Mouse (Mus musculus) hindbrain, embryonic 10.5 days (tissue): ENCODE results near the gene Arhgap32. TPM values are rescaled to one million over a fixed set of nuclear protein-coding genes. Genes with fewer than 3 reads are reported as not detected.
"Not testable (repeated sequence)": the region's sequence is repeated elsewhere in the genome, so short reads cannot be mapped to it uniquely, and the experiment has no call there.

Source experiments
- DNase-seq: peaks from one replicate; pipeline ENCODE4 v3.0.0-alpha.2; 2017; ENCODE audit warnings: low spot score
- H3K27ac ChIP-seq: fragments of 300-500 bp; sonication (generic); 2 replicates; pipeline ENCODE4 v1.5.1; 2016; ENCODE audit warnings: mild to moderate bottlenecking, moderate library complexity
- H3K27me3 ChIP-seq: fragments of 300-500 bp; sonication (generic); 2 replicates; pipeline ENCODE4 v1.6.1; 2016; ENCODE audit warnings: mild to moderate bottlenecking; ENCODE audit not compliant: poor library complexity, insufficient read depth, severe bottlenecking
- H3K36me3 ChIP-seq: fragments of 300-500 bp; sonication (generic); 2 replicates; pipeline ENCODE4 v1.6.1; 2016; ENCODE audit warnings: mild to moderate bottlenecking, moderate library complexity
- H3K4me1 ChIP-seq: fragments of 300-500 bp; sonication (generic); replicated peaks from 2 replicates; pipeline ENCODE4 v1.6.1; 2016; ENCODE audit warnings: mild to moderate bottlenecking
- H3K4me3 ChIP-seq: fragments of 300-500 bp; sonication (generic); 2 replicates; pipeline ENCODE4 v1.5.1; 2016; ENCODE audit warnings: mild to moderate bottlenecking, moderate library complexity
- H3K9me3 ChIP-seq: fragments of 300-500 bp; sonication (generic); 2 replicates; pipeline ENCODE4 v1.6.1; 2016; ENCODE audit warnings: mild to moderate bottlenecking, moderate library complexity
- WGBS: fragments of 180-500 bp; shearing (Covaris S2); methylation state at CpG from one replicate; pipeline ENCODE4 v1.1.7; 2016; 5-methylcytosine and 5-hydroxymethylcytosine counted together
- polyA plus RNA-seq: library from polyadenylated mRNA; unstranded; fragments of >200 nt; fragmentation: Nextera tagmentation; extraction: Ambion mirVana; gene quantifications from 2 replicates; pipeline ENCODE4 v1.2.1, GENCODE M21; 2016

Arhgap32 gene
- polyA plus RNA-seq, 1 experiment from 2014 or later, result 4.6 TPM

DNA sequence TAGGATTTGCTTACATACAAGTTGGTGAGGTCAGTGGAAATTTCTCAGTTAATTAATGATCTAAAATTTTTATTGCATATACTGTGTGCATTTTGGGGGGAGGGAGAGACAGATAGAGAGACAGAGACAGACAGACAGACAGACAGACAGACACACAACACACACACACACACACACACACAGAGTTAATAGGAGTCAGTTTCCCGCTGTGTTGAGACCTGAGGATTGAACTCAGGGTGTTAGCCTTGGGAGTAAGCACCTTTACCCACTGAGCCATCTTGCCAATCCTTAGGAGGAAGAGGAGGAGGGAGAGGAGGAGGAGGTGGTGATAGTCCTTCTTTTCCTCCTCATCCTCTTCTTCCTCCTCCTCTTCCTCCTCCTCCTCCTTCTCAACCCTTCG, 5.6 kb upstream of the Arhgap32 start:
- 91% methylated on average over 2 of the region's 2 CpGs for WGBS

DNA sequence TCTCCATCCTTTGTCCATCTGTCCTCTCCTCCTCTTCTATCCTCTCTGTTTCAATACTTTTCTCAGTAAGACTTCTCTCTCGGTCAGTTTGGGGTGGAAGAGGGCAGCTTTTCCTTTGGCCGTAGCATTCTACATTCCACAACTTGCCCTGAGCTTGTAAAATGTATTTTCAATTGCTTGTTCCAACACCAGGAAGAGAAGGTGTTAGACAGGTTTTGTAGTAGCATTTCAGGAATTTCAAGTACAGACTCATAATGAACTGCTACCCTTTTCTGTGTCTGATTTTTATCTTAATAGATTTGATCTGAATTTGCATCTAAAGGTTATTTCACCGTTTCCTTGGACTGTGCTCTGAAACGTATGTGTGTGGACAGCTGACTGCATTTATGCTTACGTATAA, 336 bp downstream of the Arhgap32 start:
- no peak for DNase-seq
- Histone ChIP-seq H3K4me3 (no peak overlapping the region), H3K36me3 (0 out of 2 replicates have a peak, but pooled peaks cover 2% of the 10 kb centered on the region), H3K27me3 (no peaks in the 10 kb centered on the region), H3K9me3 (peaks cover 8% of the 10 kb centered on the region; the same call in 1 of the 2 replicates), H3K4me1 (no peaks in the 10 kb centered on the region), H3K27ac (no peak overlapping the region)
- WGBS, result 93% methylated on average over 5 of the region's 5 CpGs

More for the DNA sequence above, 5.6 kb upstream of the Arhgap32 start:
- Histone ChIP-seq H3K36me3 (no peaks in the 10 kb centered on the region), H3K27me3 (no peaks in the 10 kb centered on the region), H3K4me3 (no peak overlapping the region), H3K4me1 (no peaks in the 10 kb centered on the region), H3K9me3 (no peaks in the 10 kb centered on the region), H3K27ac (no peak overlapping the region)
- no peak for DNase-seq

DNA sequence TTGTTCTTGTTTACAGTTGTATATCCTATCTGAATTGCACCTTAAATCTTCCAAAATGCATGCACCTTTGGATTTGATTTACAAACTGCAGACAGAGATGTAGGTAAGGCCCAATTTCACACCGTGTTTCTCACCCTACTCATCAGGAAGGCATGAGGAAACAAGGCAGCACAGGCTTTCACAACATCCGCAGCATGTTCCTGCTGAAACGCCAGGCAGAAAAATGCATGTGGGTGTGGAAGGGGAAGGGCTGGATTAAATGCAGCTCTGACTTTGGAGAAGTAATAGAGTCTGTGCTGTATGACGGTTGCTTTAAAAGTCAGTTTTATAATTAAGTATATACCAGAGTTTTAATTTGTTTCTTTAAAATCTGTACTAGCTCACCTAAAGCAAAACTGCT, 1.9 kb downstream of the Arhgap32 start:
- Histone ChIP-seq H3K4me1 (no peaks in the 10 kb centered on the region), H3K36me3 (peaks cover 11% of the 10 kb centered on the region; the same call in 1 of the 2 replicates), H3K9me3 (peaks cover 11% of the 10 kb centered on the region; the same call in 1 of the 2 replicates), H3K27me3 (no peaks in the 10 kb centered on the region), H3K27ac (no peak overlapping the region), H3K4me3 (no peak overlapping the region)
- DNase-seq, result no peak
- 76% methylated on average over 4 of the region's 4 CpGs for WGBS

DNA sequence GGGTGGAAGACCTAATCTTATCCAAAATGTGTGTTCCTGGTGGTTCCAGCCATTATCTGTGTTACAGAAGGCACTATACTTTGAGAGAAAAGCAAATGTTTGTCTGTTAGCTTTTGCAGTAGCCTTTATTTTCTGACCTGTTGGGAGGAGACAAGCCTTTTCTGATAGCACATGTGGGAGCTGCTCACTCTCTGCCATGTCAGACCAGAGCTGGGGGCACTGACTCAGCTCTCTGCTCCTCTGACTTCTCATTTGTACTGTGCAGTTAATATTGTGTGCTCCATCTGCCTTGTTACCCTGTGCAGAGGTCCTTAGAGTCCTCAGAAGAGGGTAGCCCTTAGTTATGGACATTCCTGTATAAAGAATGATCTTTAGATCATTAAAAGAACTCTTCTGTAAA, 2.5 kb downstream of the Arhgap32 start:
- DNase-seq, result no peak
- no peak overlapping the region for H3K4me3 ChIP-seq

DNA sequence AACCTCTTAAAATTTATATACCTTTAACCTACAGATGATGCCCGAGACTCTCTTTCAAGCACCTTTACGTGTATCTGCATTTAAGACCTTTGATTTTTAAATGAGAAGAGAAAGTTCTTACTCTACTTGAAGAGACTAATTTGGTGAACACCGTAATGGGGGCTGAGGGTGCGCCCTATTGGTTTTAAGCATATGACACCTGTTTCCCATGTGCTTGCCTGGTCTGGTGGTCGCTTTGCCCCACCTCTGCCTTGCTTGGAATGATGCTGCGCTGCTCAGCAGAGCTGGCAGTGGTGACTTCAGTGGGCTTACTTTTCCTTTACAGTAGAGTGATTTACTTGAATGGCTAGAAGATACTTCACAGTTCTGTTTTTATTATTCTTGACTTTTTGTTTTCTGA, 3.6 kb downstream of the Arhgap32 start:
- Histone ChIP-seq H3K9me3 (peaks cover 11% of the 10 kb centered on the region; the same call in 1 of the 2 replicates), H3K27ac (no peak overlapping the region), H3K27me3 (no peaks in the 10 kb centered on the region), H3K4me3 (no peak overlapping the region), H3K4me1 (no peaks in the 10 kb centered on the region), H3K36me3 (peaks cover 12% of the 10 kb centered on the region; the same call in 1 of the 2 replicates)
- no peak for DNase-seq
- WGBS, result 93% methylated on average over 6 of the region's 6 CpGs

More for the DNA sequence above, 2.5 kb downstream of the Arhgap32 start:
- Histone ChIP-seq H3K27me3 (no peaks in the 10 kb centered on the region), H3K36me3 (peaks cover 12% of the 10 kb centered on the region; the same call in 1 of the 2 replicates), H3K4me1 (no peaks in the 10 kb centered on the region), H3K9me3 (peaks cover 11% of the 10 kb centered on the region; the same call in 1 of the 2 replicates), H3K27ac (no peak overlapping the region)

DNA sequence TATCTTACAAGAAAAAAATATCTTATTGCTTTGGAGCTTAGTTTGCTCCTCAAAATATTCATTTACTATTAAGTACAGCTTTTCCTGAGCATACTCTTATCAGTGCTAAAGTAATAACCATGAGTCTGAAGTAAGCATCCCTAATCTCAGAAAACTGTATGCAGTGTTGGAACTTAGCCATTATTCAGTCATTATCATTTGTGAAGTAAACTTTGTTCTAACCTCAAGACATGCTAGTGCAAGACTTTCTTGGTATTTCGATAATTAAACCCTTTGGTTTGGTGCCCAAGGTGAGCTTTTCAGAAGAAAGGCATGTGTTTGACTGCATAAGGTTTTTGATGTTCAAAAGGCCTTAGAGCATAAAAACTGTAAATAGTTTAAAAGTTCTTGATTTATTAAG, 4.2 kb downstream of the Arhgap32 start:
- Histone ChIP-seq H3K4me3 (no peak overlapping the region), H3K4me1 (no peaks in the 10 kb centered on the region), H3K27ac (no peak overlapping the region), H3K27me3 (no peaks in the 10 kb centered on the region), H3K36me3 (peaks cover 12% of the 10 kb centered on the region; the same call in 1 of the 2 replicates), H3K9me3 (peaks cover 11% of the 10 kb centered on the region; the same call in 1 of the 2 replicates)
- DNase-seq, result no peak
- 88% methylated on average over 1 of the region's 1 CpGs for WGBS

DNA sequence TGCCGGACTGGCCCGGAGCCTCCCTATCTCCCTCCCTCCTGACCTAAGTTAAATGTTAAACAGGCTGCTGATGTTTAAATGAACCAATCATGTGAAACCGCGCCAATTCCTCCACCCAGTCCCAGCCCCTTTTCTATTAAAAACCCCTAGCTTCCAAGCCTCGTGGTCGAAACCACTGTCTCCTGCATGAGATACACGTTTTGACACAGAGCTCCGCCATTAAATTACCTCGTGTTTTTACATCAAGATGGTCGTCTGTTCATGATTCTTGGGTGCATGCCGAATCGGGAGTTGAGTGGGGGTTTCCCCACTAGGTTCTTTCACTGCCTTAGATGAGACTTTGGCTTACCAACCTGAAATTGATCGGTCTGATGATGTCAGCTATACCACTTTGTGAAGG, 5.3 kb downstream of the Arhgap32 start:
- 95% methylated on average over 13 of the region's 13 CpGs for WGBS
- not testable (repeated sequence) for H3K4me3 ChIP-seq, H3K4me1 ChIP-seq, DNase-seq, H3K27ac ChIP-seq, H3K27me3 ChIP-seq
- peaks cover 11% of the 10 kb centered on the region; the same call in 1 of the 2 replicates for H3K9me3 ChIP-seq
- H3K36me3 ChIP-seq, result peaks cover 12% of the 10 kb centered on the region; the same call in 1 of the 2 replicates

DNA sequence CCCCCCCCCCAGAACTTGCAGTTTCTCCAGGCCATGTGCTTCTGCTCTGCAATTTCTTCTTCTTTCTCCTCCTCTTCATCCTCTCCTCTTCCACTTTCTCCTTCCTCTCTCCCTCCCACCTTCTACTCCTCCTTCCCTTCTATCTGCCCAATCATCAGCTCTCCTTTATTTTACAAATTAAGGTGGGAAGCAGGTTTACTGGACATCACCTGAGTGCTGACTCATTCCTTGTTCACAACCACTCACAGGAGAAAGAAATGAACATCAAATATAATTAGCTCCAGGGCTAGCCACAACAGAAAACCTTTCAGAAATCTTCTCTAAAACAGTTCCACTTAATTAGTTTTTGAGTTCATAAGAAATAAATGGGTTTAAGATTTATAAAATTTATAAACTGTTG, 20.3 kb downstream of the Arhgap32 start:
- DNase-seq, result no peak
- H3K9me3 ChIP-seq, result no peaks in the 10 kb centered on the region
- H3K27ac ChIP-seq, result no peak overlapping the region
- no peak overlapping the region for H3K4me3 ChIP-seq
- 0 out of 2 replicates have a peak, but pooled peaks cover 3% of the 10 kb centered on the region for H3K36me3 ChIP-seq
- no peaks in the 10 kb centered on the region for H3K4me1 ChIP-seq
- no peaks in the 10 kb centered on the region for H3K27me3 ChIP-seq

DNA sequence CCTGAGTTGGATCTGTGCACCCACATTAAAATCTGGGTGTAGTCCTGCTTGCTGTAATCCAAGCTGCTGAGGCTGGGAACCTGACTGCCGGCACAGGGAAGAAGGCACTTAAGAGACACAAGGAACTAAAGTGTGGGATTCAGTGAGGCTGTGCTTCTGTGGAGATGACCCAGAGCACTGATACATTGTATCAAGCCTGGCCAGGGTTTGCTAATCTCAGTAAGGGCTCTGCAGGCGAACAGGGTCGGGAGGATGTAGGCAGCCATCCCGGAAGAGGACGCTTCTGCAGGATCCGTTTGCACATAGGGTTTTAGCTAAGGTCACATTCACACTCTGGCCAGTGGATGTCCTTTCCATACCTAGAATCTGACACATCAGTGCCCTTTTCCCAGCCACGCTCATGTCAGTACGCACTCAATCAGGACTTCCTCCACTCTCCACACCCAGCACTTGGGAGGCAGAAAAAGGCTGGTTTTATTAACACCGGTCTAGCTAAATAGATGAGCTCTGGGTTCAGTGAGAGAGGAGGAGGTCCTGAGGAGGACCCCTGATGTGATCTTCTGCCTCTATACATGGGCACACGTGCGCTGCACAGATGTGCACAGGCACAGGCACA, 20.9 kb downstream of the Arhgap32 start:
- no peak overlapping the region for H3K4me3 ChIP-seq
- 81% methylated on average over 11 of the region's 11 CpGs for WGBS
- DNase-seq, result no peak

DNA sequence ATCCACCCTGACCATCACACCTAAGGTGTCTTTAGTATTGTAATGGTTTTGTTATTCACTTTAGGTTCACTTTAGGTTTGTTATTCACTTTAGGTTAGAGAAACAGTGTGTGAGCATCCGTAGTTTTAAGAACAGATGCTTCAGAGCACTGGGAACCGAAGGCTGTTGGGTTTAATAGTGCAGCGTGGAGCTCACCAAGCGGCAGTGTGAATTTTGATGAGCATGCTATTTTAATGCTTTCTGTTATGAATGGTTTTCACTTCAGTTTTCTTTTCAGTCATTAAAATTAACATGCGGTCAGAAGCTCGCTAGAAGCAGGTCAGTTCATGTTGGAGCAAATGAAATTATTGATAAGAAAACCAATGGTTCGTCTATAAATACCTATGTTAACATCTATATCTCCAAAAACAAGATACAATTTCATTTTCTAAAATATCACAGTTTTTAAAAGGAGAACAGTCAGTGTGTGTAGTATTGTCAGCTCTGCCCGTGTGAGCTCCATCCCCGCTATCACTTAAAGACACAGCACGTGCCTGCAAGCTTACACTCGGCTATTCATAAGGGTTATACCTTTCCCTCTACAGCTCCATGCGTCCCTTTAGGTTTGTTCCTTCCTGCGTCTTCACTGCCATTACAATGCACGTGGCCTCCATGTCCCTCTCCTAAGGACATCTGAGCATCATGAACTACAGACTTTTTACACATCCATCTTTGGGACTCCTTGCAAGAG, 21.9 kb downstream of the Arhgap32 start:
- Histone ChIP-seq H3K9me3 (no peaks in the 10 kb centered on the region), H3K36me3 (no peaks in the 10 kb centered on the region), H3K4me1 (no peaks in the 10 kb centered on the region), H3K4me3 (no peak overlapping the region), H3K27ac (no peak overlapping the region), H3K27me3 (no peaks in the 10 kb centered on the region)
- DNase-seq, result no peak
- 89% methylated on average over 14 of the region's 14 CpGs for WGBS

More for the DNA sequence above, 20.9 kb downstream of the Arhgap32 start:
- H3K4me1 ChIP-seq, result no peaks in the 10 kb centered on the region
- H3K27ac ChIP-seq, result no peak overlapping the region
- H3K36me3 ChIP-seq, result no peaks in the 10 kb centered on the region
- H3K9me3 ChIP-seq, result no peaks in the 10 kb centered on the region
- H3K27me3 ChIP-seq, result no peaks in the 10 kb centered on the region

DNA sequence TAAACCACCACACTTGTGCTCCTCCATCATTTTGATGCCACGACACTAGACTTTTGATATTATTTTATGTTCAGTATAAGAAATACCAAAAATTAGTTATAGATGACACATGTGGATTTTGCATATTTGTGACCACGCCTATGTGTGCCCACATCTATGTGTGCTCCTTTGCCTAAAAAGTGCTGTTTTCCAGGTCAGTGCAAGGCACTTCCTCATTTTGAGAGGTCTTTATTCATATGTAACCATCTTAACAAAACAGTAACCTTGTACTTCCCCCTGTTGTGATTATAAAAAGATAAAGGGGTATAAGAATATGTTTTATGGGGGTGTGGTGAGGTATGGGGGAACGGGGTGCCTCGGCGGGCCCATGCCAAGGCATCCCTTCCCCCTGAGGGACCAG, 22.7 kb downstream of the Arhgap32 start:
- DNase-seq, result no peak
- WGBS, result 92% methylated on average over 5 of the region's 5 CpGs
- Histone ChIP-seq H3K27ac (no peak overlapping the region), H3K4me3 (no peak overlapping the region), H3K4me1 (no peaks in the 10 kb centered on the region), H3K36me3 (no peaks in the 10 kb centered on the region), H3K27me3 (no peaks in the 10 kb centered on the region), H3K9me3 (no peaks in the 10 kb centered on the region)

DNA sequence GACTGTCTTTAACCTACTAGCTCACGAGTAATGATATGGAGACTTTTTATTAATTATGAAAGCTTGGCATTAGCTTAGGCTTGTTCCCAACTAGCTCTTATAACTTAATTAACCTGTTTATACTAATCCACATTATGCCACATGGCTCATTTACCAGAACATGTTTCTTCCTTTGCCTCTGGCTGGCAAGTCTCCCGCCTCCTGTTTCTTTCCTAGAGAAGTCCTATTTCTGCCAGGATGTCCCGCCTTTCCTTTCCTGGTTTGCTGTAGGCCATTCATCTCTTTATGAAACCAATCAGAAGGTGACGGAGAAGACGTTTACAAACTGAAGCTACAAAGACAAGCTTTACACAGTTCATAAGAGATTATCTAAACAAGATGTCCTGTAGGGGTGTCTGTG, 23.7 kb downstream of the Arhgap32 start:
- WGBS, result 89% methylated on average over 5 of the region's 5 CpGs
- H3K27me3 ChIP-seq, result no peaks in the 10 kb centered on the region
- no peak overlapping the region for H3K27ac ChIP-seq
- no peak for DNase-seq
- no peaks in the 10 kb centered on the region for H3K36me3 ChIP-seq
- H3K4me3 ChIP-seq, result no peak overlapping the region
- H3K4me1 ChIP-seq, result no peaks in the 10 kb centered on the region
- H3K9me3 ChIP-seq, result no peaks in the 10 kb centered on the region

DNA sequence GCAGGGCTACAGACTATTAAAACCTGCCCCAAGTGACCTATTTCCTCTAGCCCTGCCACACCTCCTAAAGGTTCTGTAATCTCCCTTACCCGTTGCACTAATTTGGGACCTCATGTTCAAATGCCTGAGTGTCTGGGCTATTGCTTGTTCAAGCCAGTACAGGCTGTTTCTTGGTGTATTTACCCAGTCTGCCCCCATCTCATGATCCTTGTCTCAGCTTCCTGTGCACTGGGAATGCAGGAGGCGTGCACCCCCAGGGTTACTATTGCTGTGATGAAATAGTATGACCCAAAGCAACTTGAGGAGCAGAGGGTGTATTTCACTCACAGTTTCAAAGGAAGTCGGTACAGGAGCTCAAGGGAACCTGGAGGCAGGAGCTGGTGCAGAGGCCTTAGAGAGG, 26.9 kb downstream of the Arhgap32 start:
- no peaks in the 10 kb centered on the region for H3K36me3 ChIP-seq
- DNase-seq, result no peak
- no peak overlapping the region; the same call in 1 of the 2 replicates for H3K27ac ChIP-seq
- no peak overlapping the region for H3K4me3 ChIP-seq
- no peaks in the 10 kb centered on the region for H3K9me3 ChIP-seq
- no peaks in the 10 kb centered on the region for H3K4me1 ChIP-seq
- no peaks in the 10 kb centered on the region for H3K27me3 ChIP-seq
- WGBS, result 78% methylated on average over 3 of the region's 3 CpGs
